Mouse (Mus musculus): ENCODE results near the gene Sox13.
"Not testable (repeated sequence)": the region's sequence is repeated elsewhere in the genome, so short reads cannot be mapped to it uniquely, and the experiment has no call there.

Gene Sox13

DNA sequence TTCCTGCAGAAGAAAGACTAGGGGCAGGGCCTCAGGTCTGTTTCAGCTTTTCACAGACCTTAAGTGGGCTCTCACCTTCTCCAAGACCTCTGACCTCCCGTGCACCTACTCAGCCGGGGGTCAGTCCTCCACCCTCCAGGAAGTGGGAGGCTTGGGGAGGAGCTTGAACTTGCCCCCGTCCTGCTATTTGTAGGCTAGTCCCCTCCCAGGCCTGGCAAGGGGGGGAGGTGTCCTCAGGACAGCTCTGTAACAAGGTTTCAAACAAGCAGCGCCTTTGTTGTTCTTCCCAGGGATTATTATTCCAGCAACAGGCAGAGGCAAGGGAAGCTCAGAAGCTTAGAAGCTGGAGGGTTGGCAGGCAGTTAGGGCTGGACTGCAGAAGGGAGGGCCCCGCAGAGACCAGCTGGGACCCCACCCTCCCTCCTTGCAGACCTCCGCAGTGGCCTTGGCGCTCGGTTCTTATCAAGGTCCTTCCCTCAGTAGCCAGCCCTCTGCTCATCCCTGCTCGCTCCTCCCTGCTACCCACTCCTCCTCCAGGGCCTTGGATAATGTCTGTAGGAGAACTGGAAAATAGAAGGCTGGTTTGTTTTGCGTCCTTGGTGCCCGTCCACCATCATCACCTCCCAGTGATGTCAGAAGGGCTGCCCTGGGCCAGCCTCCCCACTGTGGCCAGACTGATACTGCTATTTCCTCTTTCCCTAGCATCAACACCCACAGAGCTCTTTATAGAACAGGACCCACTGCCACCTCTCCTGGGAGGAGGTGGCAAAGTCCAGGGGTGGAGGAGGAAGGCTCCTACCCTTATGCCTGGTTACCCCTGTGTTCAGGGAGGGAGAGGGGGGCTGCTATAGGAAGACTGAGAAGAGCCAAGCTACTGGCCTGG is 56.3 kb downstream of the Sox13 start:
- DNase-seq (ENCODE audit: low read depth, low spot score) = no peak

- DNase-seq (ENCODE audit: low read depth, low spot score) = no peak
Measured at GRCm38 (mm10) chr1:133366951-133367605, 57.1 kb downstream of the Sox13 start.

DNA sequence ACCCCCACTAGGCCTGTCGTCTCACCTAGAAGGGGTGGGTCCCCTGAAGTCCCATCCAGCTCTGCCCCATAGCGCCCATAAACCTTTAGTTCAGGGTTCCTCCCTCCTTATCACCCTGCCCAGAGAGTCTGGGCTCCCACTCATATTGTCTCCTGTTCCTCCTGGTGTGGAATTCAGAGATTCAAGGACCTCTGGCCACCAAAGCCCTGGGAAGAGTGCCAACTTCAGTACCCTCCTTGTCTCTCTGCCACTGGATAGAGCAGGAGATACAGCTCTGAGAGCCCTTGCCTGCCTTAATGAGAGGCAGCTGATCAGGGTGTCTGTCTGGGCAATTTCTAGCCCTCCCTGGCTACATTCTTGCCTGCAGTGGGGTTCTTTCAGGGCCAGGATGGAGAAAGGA is 59.3 kb downstream of the Sox13 start:
- DNase-seq (ENCODE audit: low read depth, low spot score) = no peak

GRCm38 (mm10) chr1:133364022-133364630 is 60.1 kb downstream of the Sox13 start:
- DNase-seq (ENCODE audit: low read depth, low spot score) = no peak

GRCm38 (mm10) chr1:133363276-133364021 is 60.7 kb downstream of the Sox13 start, which contains the start of gene Etnk2:
Etnk2 (plus strand) TSS chr1:133363572.
- DNase-seq (ENCODE audit: low read depth, low spot score) = no peak

DNA sequence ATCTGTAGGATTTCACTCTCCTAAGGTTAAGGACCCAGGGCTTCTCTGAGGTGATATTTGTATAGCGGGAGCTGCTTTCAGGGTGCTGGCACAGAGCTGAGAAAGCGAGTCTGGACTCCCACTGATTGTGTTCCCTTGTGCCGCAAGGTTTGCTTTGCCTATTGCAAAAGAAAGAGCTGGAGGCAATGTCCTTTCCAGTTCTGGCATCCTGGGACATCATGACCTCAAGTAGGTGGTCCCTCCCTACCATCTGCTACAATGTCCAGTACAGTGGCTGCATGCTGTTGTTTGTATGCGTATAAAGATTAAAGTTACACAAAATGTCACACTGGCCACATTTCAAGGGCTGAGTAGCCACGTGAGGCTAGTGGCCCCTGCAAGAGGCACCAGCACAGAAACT is 62.1 kb downstream of the Sox13 start:
- no peak for DNase-seq (ENCODE audit: low read depth, low spot score)

- DNase-seq (ENCODE audit: low read depth, low spot score) = no peak
Measured at GRCm38 (mm10) chr1:133361006-133361405, 63.2 kb downstream of the Sox13 start.

GRCm38 (mm10) chr1:133356330-133356729 is 67.8 kb downstream of the Sox13 start:
- no peak for DNase-seq (ENCODE audit: low read depth, low spot score)

DNA sequence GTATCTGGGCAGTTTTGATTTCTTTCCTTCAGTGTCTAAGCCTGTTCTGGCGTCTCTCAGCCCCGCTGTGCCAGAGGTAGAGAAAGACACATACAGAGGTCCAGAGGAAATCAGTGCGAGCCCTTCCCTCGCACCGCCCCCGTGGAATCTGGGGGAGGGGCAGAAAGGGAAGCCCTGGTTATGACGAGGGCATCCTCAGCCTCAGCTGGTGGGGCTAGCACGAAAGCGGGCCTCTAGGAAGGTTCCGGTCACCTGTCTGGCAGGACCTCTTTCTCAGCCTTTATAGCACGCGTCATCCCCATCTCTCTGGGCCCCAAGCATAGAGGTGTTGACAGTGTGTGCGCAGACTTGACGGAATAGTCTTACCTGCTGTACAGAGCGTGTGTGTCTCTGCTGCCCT is 68.3 kb downstream of the Sox13 start:
- no peak for DNase-seq (ENCODE audit: low read depth, low spot score)

- no peak for DNase-seq (ENCODE audit: low read depth, low spot score)
Measured at GRCm38 (mm10) chr1:133355469-133355868, 68.7 kb downstream of the Sox13 start.

- peak; percentile 62 for DNase-seq (ENCODE audit: low read depth, low spot score)
Measured at GRCm38 (mm10) chr1:133353371-133353809, 70.8 kb downstream of the Sox13 start.

GRCm38 (mm10) chr1:133351762-133352161 is 72.4 kb downstream of the Sox13 start:
- DNase-seq (ENCODE audit: low read depth, low spot score) = no peak

GRCm38 (mm10) chr1:133350210-133350609 is 74.0 kb downstream of the Sox13 start, which contains the start of gene Ren1:
Ren1 (plus strand) TSS chr1:133350510.
- no peak for DNase-seq (ENCODE audit: low read depth, low spot score)

DNA sequence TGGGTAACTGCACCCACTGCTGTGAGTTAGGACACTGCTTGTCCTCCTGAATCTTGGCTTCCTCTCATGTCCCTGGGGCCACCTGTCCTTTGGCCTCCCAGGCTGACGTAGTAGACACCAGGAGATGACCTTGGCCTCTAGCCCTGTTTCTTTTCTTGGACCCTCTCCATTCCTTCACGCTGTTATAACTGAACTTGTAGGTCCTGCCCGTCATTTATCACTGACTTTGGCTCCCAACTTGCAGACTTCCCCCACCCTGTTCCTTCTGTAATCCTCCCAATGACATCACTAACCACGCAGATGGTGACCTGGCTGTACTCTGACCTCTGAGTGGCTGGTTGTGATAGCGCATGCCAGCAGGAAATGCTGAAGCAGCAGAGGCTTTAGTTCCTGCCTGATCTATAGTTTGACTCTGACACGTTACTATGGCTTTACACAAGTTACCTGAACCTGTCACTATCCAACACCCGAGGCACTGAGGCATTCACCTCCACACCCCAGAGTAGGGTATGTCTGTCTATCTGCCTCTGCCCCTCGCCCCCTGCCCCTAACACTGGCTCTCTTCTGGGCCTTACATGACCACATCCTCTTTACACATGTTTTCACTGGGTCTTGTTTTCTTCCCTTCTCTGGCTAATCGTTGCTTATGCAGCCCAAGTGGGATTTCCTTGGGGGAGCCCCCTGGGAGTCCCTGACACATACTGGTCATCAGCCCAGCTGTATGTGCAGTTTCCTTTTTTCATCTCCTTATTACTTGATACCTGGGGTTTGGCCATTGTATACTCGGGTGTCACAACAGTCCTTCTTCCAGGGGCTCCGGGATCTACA is 76.3 kb downstream of the Sox13 start:
- DNase-seq (ENCODE audit: low read depth, low spot score) = no peak

DNA sequence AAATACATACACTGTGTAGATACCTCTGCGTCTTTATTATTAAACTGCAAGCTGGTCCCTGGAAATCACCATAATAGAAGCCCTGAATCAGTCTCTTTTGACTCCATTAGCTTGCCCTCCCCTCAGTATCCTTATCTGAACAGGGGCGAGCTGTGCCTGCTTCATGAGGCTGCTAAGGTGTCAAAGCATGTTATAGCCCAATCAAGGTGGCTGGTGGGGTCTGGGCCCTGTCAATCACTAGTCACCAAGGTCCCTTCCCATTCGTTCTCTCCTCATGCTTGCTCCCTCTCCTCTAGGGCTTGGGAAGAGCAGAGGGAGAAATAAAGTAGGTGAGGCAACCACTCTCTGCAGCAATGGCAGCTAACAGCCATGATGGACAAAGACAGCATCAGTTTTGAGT is 77.0 kb downstream of the Sox13 start:
- DNase-seq (ENCODE audit: low read depth, low spot score) = no peak

- no peak for DNase-seq (ENCODE audit: low read depth, low spot score)
Measured at GRCm38 (mm10) chr1:133346531-133346930, 77.6 kb downstream of the Sox13 start.

- no peak for DNase-seq (ENCODE audit: low read depth, low spot score)
Measured at GRCm38 (mm10) chr1:133344357-133344756, 79.8 kb downstream of the Sox13 start.

DNA sequence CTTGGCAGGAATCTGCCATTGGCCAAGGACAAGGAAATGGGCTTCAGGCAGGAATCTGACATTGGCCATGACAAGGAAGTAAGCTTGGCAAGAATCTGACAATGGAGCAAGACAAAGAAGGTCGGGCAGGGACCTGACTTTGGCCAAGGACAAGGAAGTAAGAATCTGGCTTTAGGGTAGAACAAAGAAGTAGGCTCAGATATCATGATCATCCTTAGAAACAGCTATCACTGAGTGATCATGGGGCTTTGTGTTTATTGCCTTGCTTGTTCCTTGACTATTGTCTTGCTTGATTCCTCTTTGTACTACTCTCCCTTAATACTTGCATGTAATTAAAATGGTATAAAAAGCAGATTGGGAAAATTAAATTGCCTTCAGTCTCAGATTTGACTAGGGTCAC is 83.8 kb downstream of the Sox13 start:
- DNase-seq (ENCODE audit: low read depth, low spot score) = not testable (repeated sequence)

DNA sequence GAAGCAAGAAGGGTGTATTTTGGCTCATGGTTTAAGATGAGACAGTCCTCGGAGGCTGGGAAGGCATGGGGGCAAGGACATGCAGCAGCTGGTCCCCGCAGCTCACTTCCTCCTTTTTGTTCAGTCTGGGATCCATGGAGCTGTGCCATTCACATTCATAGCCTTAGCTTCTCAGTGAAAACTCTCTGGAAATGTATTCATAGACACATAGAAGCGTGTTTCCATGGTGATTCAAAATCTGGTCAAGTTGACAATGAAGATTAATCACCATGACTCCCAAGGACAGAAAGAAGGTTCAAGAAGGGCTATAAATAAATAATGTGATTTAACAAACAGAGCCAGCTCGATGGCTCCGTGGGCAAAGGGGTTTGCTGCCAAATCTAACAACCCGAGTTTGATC is 90.2 kb downstream of the Sox13 start:
- DNase-seq (ENCODE audit: low read depth, low spot score) = no peak

GRCm38 (mm10) chr1:133332656-133333430 is 91.3 kb downstream of the Sox13 start:
- DNase-seq (ENCODE audit: low read depth, low spot score) = peak; percentile 63

Measured in telencephalon, adult 2 months (tissue).